Mouse (Mus musculus) bone marrow macrophage, adult 2 months (primary cell): ENCODE results near the gene Dock4.

Source experiments
- CTCF ChIP-seq: IDR thresholded peaks from 2 replicates; pipeline ENCODE4 v1.5.1; 2012; ENCODE audit warnings: low read depth, mild to moderate bottlenecking, low read length, moderate library complexity
- POLR2A ChIP-seq: IDR thresholded peaks from 2 replicates; pipeline ENCODE4 v1.6.1; 2012; ENCODE audit warnings: mild to moderate bottlenecking, low read depth, low read length, borderline replicate concordance

DNA sequence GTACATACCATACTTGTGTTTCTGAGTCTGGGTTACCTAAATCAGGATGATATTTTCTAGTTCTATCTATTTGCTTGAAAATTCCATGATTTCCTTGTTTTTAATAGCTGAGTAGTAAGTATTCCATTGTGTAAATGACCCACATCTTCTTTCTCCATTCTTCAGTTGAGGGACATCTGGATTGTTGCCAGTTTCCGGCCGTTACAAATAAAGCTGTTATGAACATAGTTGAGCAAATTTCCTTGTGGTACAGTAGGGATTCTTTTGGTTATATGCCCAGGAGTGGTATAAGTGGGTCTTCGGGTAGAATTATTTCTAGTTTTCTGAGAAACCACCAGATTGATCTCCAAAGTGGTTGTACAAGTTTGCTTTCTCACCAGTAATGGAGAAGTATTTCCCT, 79.3 kb downstream of the Dock4 start:
- TF ChIP-seq POLR2A = no peak
- TF ChIP-seq CTCF = no peak
